Mouse (Mus musculus) testis, adult 2 months (tissue): ENCODE data around the gene Arhgef18.

Source experiments
- CTCF ChIP-seq: fragments of 200-500 bp; IDR thresholded peaks from 2 replicates; pipeline ENCODE4 v1.5.1; 2012; ENCODE audit warnings: low read depth, mild to moderate bottlenecking, inconsistent platforms, low read length, moderate library complexity; ENCODE audit not compliant: control insufficient read depth, insufficient read depth, insufficient replicate concordance
- POLR2A ChIP-seq: fragments of 200-500 bp; IDR thresholded peaks from 2 replicates; pipeline ENCODE4 v1.6.1; 2012; ENCODE audit warnings: low read depth, mild to moderate bottlenecking, inconsistent platforms, low read length, moderate library complexity; ENCODE audit not compliant: control insufficient read depth

GRCm38 (mm10) chr8:3388591-3389338, 4.0 kb upstream of the Arhgef18 start:
- no peak for TF ChIP-seq CTCF
- no peak for TF ChIP-seq POLR2A
